Mouse (Mus musculus) megakaryocyte, embryonic 14.5 days (primary cell): ENCODE data around the gene Cd99l2.

ENCODE experiments used
- FLI1 ChIP-seq: IDR thresholded peaks from 2 replicates; pipeline ENCODE4 v1.6.1; 2012; ENCODE audit warnings: low read length, inconsistent platforms, mixed read lengths
- GATA1 ChIP-seq: IDR thresholded peaks from 3 replicates; pipeline ENCODE4 v1.6.1; 2012; ENCODE audit warnings: mixed read lengths, low read length, inconsistent platforms, borderline replicate concordance

- TF ChIP-seq GATA1 (no peak), FLI1 (no peak)
These were observed 17.2 kb downstream of the Cd99l2 start for GRCm38 (mm10) chrX:71475497-71475896.
